Mouse (Mus musculus): ENCODE measurements around the gene Tsc22d1.

Gene Tsc22d1

DNA sequence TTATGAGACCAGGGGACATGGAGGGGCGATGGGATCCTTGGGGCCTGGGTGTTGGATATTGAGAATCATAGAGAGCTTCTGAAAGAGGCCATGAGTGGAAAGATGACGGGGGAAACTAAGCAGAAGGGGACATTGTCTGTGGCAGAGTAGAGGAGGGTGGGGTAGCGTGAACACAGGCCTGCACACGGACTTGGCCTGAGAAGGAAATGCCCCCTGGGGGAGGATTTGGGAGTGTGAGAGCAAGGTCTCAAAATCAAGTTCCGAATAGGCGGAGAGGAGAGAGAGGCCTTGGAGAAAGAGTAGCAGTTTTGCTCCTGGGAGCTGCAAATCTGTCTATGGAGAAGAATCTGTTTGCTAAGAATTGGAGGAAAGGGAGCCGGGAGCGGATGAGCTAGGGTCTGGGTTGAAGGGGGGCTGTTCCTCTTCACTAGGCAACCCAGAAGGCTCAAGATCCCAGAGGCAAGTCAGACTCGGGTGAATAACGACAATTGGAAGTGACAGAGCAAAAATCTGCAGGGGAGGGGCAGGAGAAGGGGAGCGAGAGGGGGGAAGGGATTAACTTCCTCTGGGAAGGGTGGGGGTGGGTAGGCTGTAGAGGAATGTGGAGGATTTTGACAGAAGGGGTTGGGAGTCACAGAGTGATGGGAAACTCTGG is 98.8 kb downstream of the Tsc22d1 start:
- DNase-seq (ENCODE audit: low read depth in 2 of 2, low spot score in 2 of 2), result no peak

DNA sequence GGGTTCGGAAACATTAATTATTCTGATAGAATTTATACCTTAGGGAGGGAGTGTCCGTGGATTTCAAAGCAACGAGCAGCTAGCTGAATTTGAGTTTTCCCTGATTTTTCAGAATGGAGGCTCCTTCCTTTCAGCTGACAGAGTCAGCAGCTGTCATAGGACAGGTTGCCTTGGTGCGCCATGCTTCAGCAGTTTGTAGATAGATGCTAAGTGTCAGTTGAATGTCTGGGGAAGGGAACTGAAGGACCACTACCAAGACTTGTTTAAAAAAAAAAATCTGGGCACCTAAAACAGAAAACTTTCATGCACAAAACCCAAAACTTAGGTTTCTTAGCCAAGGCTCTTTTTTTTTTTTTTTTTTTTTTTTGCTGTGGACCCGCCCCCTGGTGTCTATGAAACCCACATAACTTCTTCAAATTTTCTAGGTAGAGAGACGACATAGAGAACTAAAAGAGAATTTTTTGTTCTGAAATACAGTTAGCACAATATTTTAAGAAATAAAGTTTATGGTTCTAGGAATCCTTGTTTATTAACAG is 99.4 kb downstream of the Tsc22d1 start:
- no peak for DNase-seq (ENCODE audit: low read depth in 2 of 2, low spot score in 2 of 2)

DNA sequence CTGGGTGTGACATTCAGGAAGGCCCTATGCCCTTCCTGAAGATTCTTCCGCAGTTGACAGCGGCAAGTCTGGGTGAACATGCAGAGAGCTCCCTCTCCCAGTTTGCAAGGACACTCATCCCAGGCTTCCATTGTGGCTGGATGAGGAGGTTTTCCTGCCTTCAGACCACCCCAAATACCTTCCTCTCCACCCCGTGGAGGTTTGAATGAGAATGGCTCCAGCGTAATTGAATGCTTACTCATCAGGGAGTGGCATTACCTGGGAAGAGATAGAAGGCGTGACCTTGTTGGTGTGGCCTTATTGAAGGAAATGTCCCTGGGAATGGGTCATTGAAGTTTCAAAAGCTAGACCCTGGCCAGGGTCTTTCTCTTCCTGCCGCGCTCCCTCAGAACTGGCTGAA is 100.9 kb downstream of the Tsc22d1 start:
- no peak for DNase-seq (ENCODE audit: low read depth in 2 of 2, low spot score in 2 of 2)

DNA sequence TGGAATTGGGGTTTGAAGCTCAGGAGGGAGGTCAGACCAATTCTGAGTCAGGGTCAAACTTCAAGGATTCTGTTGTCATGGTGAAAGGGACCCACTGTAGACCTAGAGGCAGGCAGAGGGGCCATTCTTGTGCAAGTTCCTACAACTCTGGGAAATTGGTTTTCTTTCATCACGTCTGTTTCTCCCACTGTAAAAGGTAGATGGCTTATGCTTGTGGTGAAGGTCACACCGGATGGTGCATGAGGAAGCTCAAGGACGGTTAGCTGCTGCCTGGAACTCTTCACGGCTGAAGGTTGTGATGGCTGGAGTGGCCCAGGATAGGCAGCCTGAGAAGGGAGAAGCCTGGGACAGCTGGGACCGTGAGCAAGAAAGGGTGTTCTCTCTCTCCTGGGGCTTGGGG is 103.5 kb downstream of the Tsc22d1 start:
- no peak for DNase-seq (ENCODE audit: low read depth in 2 of 2, low spot score in 2 of 2)

DNA sequence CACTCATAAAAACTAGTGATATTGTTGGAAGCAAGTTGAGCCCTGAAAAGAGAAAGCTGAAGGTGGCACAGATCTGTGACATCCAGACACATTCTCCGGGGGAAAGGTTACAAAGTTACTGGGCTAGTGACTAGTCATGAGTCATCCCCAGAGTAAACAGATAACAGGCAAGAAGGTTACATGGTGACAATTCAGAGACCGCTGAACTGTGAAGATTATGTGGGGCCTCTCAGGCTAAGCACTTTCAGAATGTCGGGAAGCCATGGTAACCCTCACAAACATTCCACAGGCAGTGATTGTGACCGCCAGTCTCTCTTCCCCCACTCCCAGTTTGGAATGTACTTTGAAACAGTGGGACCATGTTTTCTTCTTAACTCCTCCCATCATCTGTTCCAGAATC is 105.8 kb downstream of the Tsc22d1 start:
- DNase-seq (ENCODE audit: low read depth in 2 of 2, low spot score in 2 of 2), result no peak

DNA sequence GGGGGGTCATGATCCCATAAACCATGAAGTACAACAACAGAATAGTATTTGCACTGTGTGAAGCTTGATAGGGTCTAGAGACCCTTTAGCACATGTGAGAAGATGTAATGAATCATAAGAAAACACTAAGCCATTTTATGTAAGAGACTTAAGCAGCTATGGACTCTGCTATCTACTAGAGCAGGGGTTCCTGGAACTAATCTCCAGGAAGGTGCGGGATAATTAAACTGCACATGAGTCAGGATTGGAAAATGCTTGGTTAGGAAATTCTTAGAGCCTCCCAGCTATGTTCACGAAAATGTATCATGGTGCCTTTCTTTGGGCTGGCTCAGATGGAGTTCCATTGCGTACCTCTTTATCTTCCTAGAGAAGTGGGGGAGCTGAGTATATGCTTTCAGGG is 106.5 kb downstream of the Tsc22d1 start:
- no peak for DNase-seq (ENCODE audit: low read depth in 2 of 2, low spot score in 2 of 2)

DNA sequence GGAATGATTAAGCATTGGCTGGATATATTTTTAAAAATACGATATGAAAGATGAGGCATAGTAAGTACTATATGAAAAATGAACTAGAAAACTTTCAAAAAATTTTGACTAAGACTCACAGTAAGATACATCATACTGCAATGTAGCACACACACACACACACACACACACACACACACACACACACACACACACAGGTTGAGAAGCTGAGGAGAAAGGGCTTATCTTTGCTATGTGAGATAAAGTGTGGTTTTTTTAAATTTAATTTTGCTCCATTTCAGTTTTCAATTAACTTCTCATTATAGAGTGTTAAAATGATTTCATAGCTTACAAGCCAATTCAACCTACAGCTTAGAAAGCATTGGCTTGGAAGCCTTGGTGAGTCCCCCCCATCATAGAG is 108.6 kb downstream of the Tsc22d1 start:
- DNase-seq (ENCODE audit: low read depth in 2 of 2, low spot score in 2 of 2), result no peak

DNA sequence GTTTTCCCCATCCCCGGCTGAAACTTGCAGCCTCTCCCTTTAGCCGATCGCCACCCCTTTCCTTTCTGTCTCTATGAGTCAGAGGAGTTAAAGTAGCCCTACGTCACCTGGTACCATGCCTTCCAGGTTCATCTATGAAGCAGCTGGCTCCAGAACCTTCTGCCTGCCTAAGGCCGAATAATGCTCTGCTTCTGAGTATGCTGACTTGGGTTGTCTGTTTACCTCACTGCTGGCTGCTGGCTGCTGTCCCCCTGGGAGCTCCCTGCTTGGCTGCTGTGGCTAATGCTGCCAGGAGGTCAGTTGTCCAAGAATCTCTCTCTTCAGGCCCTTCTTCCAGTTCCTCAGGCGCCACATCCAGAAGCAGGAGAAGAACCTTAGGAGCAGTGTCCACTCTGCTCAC is 111.7 kb downstream of the Tsc22d1 start:
- DNase-seq (ENCODE audit: low read depth in 2 of 2, low spot score in 2 of 2), result no peak

DNA sequence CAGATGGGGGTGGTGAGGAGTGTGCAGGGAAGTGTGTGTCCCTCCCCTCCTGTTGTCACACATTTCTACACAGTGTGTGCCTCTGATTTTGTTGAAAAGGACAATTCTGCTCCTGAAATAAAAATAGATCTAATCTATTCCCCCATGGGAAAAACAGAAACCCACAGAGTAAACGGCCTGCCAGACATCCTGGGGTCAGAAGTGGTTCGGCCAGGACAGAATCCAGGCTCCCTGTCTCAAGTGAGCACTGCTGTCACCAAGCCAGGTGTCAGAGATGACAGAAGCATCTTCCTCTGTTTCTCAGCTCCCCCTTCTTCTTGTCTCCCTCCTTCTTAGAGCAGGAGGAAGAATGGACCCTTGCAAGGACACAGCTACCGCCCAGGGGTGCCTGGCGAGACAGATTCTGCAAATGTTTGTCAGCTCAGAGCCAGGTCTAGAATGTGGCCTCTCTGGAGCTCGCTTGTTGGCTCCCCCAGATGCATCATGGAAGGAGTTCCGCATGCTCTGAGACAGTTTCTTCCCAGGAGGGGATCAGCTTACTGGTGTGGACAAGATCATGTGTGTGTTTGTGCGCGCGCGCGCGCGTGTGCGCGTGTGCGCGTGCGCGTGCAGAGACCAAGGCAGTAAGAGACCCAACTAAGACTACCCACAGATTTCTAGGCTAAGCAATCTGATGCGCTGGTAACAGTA is 112.4 kb downstream of the Tsc22d1 start:
- DNase-seq (ENCODE audit: low read depth in 2 of 2, low spot score in 2 of 2), result no peak

DNA sequence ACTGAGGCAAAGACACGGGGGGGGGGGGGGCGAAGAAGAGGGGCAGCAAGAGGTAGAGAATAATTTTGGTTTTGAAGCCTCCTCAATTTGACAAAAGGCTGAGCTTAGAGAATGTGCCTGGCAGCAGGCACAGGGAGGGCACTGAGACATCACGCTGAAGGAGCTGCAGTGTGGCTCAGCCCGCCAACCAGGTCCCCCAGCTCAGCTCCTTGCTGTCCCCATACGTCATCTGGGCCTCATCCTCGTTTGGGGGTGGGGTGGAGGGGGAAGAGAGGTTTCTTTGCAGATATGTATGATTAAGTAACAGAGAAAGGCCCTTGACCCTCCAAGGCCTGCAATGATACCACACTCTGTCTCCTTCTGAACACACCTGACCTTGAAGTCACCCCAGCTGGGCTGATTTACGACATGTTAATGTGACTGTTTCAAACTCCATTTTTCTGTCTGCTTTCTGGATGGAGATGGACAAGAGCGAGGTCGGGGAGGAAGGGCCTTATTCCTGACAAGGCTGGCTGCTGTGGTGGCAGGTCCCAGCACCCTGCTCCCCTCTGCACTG is 113.1 kb downstream of the Tsc22d1 start:
- no peak for DNase-seq (ENCODE audit: low read depth in 2 of 2, low spot score in 2 of 2)

DNA sequence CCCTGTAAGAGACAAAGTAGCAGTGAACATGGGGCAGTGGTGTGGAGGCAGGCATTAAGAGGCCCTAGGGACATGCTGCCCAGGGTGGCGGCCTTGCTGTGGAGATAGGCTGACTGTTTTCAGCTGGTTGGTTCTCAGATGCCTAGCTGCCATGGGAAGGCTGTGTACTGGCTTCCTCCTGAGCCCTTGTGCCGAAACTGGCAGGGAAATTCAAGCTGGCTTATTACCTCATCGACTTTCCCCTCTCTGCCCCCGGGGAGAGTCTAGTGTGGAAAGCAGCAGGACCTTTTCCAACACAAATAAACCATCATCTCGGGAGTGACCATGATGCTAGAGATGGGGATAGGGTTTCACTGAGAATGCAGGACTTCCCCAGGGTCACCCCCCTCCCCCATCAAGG is 113.9 kb downstream of the Tsc22d1 start:
- DNase-seq (ENCODE audit: low read depth in 2 of 2, low spot score in 2 of 2), result no peak

DNA sequence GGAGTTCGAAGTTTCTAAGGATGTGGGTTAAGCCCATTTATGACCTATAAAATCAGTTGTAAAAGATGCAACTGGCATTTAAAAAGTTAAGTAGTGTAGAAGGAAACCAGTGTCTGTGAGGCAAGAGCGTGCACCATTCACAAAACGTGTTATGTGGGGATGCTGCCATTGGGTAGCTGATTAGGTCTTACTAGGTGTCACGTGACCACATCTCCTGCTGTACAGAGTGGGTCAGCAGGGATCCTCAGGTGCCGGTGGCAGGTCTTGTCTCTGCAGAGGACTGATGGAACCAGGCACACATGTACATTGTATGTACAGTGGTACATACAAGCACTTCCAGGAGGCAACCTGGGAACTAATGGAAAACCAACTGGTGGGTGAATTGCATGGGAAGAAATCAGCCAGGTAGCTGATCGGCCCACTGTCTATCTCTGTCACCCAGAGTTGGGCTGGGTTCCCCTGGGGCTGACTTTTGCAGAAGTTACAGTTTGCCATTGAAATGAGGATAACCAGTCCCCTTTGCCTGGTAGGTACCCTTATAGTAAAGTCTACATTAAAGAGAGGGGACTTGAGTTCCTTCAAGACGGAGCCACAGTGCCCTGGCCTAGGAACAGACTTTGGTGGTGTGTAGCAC is 116.4 kb downstream of the Tsc22d1 start:
- DNase-seq (ENCODE audit: low read depth in 2 of 2, low spot score in 2 of 2), result no peak

DNA sequence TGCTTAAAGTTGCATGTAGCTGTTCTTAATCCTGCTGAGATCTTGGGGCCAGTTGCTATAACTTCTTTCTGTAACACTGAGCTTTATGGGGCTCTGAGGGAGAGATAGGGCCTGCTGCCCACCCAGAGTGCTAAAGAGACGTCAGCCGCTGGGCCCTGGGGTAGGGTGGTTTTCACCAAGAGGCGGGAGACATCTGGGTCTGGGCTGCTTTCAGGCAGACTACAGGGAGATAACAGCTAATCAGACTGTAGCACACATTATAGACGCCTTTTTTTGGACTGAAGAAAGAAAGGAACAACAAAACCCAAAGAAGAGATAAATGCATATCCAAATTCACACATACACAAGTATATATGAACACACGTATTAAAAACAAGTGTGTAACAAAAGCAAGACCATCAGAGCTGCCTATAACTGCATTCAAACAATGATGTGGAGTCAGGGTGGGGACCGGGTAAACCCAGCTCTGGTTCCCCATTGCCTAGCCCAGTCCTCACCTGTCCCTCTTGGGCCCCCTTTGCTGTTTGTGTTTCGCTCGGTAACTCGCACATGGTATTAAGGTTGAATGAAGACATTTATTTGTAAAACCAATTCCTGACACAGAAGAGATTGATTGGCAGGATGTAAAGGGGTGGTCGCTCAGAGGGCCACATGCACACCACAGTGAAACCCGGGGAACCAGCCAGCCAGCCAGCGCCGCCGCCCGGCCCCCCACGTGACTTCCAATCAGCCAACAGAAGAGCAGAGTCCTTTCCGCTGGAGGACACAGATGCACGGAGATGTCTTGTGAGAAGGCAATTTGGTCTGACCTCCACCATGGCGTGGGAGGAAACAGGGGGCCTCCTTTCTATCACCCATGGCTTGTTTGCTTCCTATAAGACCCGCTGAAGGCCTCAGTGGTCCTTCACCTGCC is 117.8 kb downstream of the Tsc22d1 start:
- DNase-seq (ENCODE audit: low read depth in 2 of 2, low spot score in 2 of 2), result peak in 1 of 2 experiments; percentile 11

DNA sequence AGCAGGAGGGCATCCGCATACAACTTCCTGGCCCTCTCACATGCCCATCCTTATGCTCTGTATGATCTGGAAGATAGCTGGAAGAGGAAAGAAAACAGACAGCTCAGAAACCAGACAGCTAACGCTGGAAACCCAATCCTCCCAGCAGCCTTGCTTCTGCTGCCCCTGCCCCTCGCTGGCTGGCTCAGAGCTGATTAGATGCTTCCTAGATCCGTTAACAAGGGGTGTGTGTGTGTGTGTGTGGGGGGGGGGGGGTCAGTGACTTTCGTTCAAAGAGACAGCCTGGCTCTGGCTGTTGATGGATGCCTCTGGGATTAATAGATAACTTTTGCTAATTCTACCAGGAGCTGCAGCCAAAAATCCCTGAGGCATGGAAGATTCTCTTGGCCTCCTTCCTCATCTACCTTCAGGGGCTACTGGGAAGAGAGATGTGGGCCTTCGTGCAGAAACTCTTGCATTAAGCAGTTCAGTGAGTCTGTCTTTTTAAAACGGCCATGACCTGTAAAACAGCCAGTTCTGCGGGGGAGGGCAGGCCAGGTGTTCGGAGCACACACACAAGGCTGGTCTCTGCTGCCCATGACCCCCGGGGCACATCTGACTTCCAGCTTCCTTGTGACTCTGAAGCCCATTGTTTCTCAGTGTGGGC is 118.5 kb downstream of the Tsc22d1 start:
- DNase-seq (ENCODE audit: low read depth in 2 of 2, low spot score in 2 of 2), result no peak

DNA sequence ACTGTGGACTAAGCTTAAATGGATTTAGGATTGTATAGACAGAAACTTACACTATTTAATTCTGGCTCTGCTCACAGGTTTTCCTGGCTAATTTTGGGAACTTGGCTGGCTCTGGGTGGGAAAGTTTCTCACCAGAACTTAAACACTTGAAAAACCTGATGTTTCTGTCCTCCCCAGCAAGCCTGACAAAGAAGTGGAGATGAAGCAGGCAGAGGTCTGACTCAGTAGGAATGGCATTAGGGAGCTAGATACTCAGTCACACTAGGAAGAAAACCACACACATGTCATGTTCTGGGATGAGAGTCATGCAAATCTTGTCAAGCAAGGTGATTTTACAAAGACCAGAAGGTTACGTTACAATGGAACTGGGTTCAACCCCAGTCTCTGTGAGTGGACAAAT is 120.3 kb downstream of the Tsc22d1 start:
- no peak for DNase-seq (ENCODE audit: low read depth in 2 of 2, low spot score in 2 of 2)

DNA sequence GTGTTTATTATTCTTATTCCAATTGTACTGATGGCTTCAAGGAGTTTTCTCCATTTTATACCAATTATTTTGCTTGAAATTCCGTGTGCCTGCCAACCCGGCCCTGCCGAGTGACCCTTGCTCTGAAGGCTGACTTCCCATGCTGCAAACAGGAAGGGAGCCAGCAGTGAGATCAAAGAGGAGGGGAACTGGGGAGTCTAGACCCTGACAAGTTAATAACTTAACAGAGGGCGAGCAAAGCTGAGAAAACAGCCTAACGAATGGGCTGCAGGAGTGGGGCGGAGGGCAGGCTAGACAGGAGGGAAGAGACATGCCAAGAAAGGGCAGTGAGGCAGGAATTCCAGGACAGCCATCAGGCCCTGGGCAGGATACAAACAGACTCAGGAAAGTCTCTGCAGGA is 122.2 kb downstream of the Tsc22d1 start:
- no peak for DNase-seq (ENCODE audit: low read depth in 2 of 2, low spot score in 2 of 2)

DNA sequence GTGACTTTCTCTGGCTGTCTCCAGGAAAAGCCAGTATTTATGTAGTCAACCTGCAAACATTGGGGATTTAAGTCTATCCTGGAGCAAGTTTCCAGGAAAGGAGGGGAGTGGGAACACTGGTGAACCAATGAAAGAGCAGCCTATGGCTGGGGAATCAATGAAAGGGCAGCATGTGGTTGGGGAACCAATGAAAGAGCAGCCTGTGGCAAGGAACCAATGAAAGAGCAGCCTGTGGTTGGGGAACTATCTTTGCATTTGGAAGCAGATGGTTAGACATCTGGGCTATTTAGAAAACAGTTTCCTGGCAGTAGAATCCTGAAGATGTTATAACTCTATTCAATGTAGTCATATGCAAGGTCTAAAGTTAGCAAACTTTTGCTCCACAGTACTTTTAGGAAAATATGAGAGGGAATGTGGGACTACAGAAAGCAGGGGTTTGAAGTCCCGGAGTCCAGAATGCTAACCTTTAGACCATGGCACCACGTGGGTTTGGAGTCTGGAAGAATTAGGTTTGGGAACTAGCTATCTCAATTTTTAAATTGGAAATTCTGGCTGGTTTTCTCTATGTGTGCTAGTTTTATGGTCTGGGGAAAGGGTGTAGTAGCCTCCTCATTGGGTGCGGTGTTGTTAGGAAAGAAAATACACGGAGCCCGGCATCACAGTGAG is 125.4 kb downstream of the Tsc22d1 start:
- DNase-seq (ENCODE audit: low read depth in 2 of 2, low spot score in 2 of 2), result no peak

DNA sequence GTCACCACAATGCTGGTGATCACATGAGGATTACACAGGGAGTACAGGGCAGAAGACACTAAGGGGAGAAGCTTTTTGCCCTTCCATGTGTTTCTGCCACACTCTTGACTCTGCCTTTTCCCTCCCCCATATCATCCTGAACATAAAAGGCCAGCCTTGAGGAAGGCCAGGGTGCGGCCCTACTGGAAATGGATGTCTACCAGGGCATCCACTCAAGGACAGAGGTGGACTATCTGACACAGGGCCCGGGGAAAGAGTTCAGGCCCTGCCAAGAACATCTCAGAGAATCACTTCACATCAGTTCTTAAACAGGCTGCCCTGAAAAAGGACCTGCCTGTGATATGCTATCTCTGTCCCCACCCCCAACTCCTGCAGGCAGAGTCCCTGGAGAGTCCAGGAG is 126.6 kb downstream of the Tsc22d1 start:
- DNase-seq (ENCODE audit: low read depth in 2 of 2, low spot score in 2 of 2), result no peak

DNA sequence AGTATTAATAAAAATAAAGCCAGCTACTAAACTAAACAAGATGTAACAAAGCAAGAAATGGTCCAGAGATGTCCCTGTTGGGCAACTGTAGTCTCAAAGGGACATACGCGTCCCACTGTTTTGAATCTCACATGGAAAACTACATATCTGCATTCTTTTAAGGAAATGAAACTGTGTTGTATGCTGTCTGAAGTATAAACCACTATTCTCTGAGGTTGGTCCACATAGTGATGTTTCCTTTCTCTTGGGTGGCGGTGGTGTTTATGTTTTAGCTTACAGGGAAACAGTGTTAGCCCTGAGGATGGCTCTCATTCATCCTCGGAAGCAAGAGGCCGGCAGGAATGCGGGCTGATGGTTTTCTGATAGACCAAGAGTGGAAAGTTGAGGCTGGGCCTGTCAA is 129.4 kb downstream of the Tsc22d1 start:
- DNase-seq (ENCODE audit: low read depth in 2 of 2, low spot score in 2 of 2), result no peak
